Mouse (Mus musculus): ENCODE measurements around the gene Rgl2.

DNA sequence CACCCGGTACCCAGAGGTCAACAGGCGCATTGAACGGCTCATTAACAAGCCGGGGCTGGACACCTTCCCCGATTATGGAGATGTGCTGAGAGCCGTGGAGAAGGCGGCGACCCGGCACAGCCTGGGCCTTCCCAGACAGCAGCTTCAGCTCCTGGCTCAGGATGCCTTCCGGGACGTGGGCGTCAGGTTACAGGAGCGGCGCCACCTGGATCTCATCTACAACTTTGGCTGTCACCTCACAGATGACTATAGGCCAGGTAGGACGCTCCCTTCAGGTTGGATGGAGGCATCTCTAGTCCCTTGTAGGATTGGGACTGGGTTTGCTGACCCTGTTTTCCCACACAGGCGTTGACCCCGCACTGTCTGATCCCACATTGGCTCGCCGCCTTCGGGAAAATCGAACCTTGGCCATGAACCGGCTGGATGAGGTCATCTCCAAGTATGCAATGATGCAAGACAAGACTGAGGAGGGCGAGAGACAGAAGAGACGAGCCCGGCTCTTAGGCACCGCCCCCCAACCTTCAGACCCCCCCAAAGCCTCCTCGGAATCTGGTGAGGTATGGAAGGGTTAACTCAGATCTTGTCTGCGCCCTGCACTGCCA, 17.4 kb upstream of the Rgl2 start:
- TF ChIP-seq CTCF (IDR thresholded peaks at IDR 0.05; ENCODE audit: control insufficient read depth, insufficient read depth, insufficient read length) (no peak), FOSL1 (IDR thresholded peaks at IDR 0.05; ENCODE audit: insufficient read depth, low read length, poor library complexity, severe bottlenecking) (no peak), MYOG (IDR thresholded peaks at IDR 0.05; ENCODE audit: control insufficient read depth, extremely low read depth, insufficient read length) (no peak), MAX (IDR thresholded peaks at IDR 0.05) (no peak), CEBPB (IDR thresholded peaks at IDR 0.05; ENCODE audit: low read depth) (no peak)

All from C2C12 (cell line).